Mouse (Mus musculus) stomach, postnatal 0 days (tissue): Measurements from ENCODE around the gene Fbxw9. TPM values are rescaled to one million over a fixed set of nuclear protein-coding genes. Genes with fewer than 3 reads are reported as not detected.

Experiments used
- ATAC-seq: fragments of 200-750 bp; cut with Nextera tagmentation; 2 replicates; pipeline ENCODE4 v1.8.0; 2017; ENCODE audit not compliant: low FRiP score, low TSS enrichment
- DNase-seq: peaks from one replicate; pipeline ENCODE4 v3.0.0-alpha.2; 2016; ENCODE audit warnings: low spot score
- H3K27ac ChIP-seq: fragments of 300-500 bp; sonication (generic); replicated peaks from 2 replicates; pipeline ENCODE4 v1.5.1; 2014; ENCODE audit warnings: mild to moderate bottlenecking, control low read depth
- H3K27me3 ChIP-seq: fragments of 300-500 bp; sonication (generic); 2 replicates; pipeline ENCODE4 v1.6.1; 2014; ENCODE audit warnings: low read length; ENCODE audit not compliant: control insufficient read depth, insufficient read depth
- H3K36me3 ChIP-seq: fragments of 300-500 bp; sonication (generic); 2 replicates; pipeline ENCODE4 v1.6.1; 2014; ENCODE audit warnings: low read length, mixed read lengths; ENCODE audit not compliant: control insufficient read depth, insufficient read depth
- H3K4me1 ChIP-seq: fragments of 300-500 bp; sonication (generic); replicated peaks from 2 replicates; pipeline ENCODE4 v1.6.1; 2014; ENCODE audit warnings: antibody characterized with exemption; ENCODE audit not compliant: control insufficient read depth, insufficient read depth
- H3K4me2 ChIP-seq: fragments of 300-500 bp; sonication (generic); replicated peaks from 2 replicates; pipeline ENCODE4 v1.6.1; 2014; ENCODE audit warnings: low read depth, mild to moderate bottlenecking, control low read depth, moderate library complexity
- H3K4me3 ChIP-seq: fragments of 300-500 bp; sonication (generic); 2 replicates; pipeline ENCODE4 v1.5.1; 2014; ENCODE audit warnings: low read depth, low read length, control low read depth
- H3K9ac ChIP-seq: fragments of 300-500 bp; sonication (generic); 2 replicates; pipeline ENCODE4 v1.6.1; 2014; ENCODE audit warnings: mild to moderate bottlenecking, low read length, control low read depth, mixed read lengths
- H3K9me3 ChIP-seq: fragments of 300-500 bp; sonication (generic); 2 replicates; pipeline ENCODE4 v1.6.1; 2016; ENCODE audit warnings: low read length; ENCODE audit not compliant: control insufficient read depth
- CTCF ChIP-seq: IDR thresholded peaks from 2 replicates; pipeline ENCODE4 v1.5.1; 2016; ENCODE audit warnings: antibody characterized with exemption, low read depth, mild to moderate bottlenecking, moderate library complexity
- EP300 ChIP-seq: optimal IDR thresholded peaks from 2 replicates; pipeline ENCODE3; 2016; ENCODE audit warnings: antibody characterized with exemption
- WGBS: fragments of 180-500 bp; shearing (Covaris S2); extraction: QIAGEN DNeasy Blood & Tissue Kit; methylation state at CpG from one replicate; pipeline ENCODE4 v1.1.7; 2014; 5-methylcytosine and 5-hydroxymethylcytosine counted together
- polyA plus RNA-seq: library from polyadenylated mRNA; unstranded; fragments of >200 nt; fragmentation: Nextera tagmentation; extraction: Ambion mirVana; gene quantifications from 2 replicates; pipeline ENCODE4 v1.2.1, GENCODE M21; 2015

The Fbxw9 gene
- polyA plus RNA-seq, 1 experiment from 2014 or later = 25.7 TPM

- Histone ChIP-seq H3K27me3 (no peaks in the 10 kb centered on the region), H3K9me3 (no peaks in the 10 kb centered on the region), H3K27ac (no peak within 1 kb of the TSS), H3K4me1 (0 out of 2 replicates have a peak, but pooled peaks cover 4% of the 10 kb centered on the region), H3K36me3 (no peaks in the 10 kb centered on the region), H3K4me2 (no peak within 1 kb of the TSS), H3K9ac (no peak within 1 kb of the TSS), H3K4me3 (no peak within 1 kb of the TSS)
- TF ChIP-seq CTCF (no peak), EP300 (no peak)
- ATAC-seq = no peak
- no peak for DNase-seq
Measured at GRCm38 (mm10) chr8:85067982-85068381, 8.1 kb downstream of the Fbxw9 start, which contains the start of gene Gm5741. TSS of gene Gm5741 (minus strand) at chr8:85067982.

GRCm38 (mm10) chr8:85071041-85071440, 11.2 kb downstream of the Fbxw9 start:
- ATAC-seq = no peak
- H3K36me3 ChIP-seq = 0 out of 2 replicates have a peak, but pooled peaks cover 11% of the 10 kb centered on the region
- H3K4me3 ChIP-seq = peak overlapping the region; percentile 90
- peak overlapping the region; percentile 68 for H3K4me2 ChIP-seq
- TF ChIP-seq EP300 = no peak
- TF ChIP-seq CTCF = no peak
- no peak for DNase-seq
- no peaks in the 10 kb centered on the region for H3K9me3 ChIP-seq
- H3K9ac ChIP-seq = no peak overlapping the region
- no peaks in the 10 kb centered on the region for H3K27me3 ChIP-seq
- H3K27ac ChIP-seq = peak overlapping the region; percentile 98; the same call in 1 of the 2 replicates
- H3K4me1 ChIP-seq = 0 out of 2 replicates have a peak, but pooled peaks cover 4% of the 10 kb centered on the region
- 79% methylated on average over 5 of the region's 5 CpGs for WGBS

- TF ChIP-seq EP300 (peak; percentile 72), CTCF (peak; percentile 54)
- Histone ChIP-seq H3K9ac (peak within 1 kb of the TSS; percentile 94), H3K27ac (peak within 1 kb of the TSS; percentile 98), H3K36me3 (peaks cover 11% of the 10 kb centered on the region; the same call in 1 of the 2 replicates), H3K4me1 (0 out of 2 replicates have a peak, but pooled peaks cover 4% of the 10 kb centered on the region), H3K9me3 (no peaks in the 10 kb centered on the region), H3K4me2 (peak within 1 kb of the TSS; percentile 68), H3K27me3 (no peaks in the 10 kb centered on the region), H3K4me3 (peak within 1 kb of the TSS; percentile 90)
- DNase-seq (peak; percentile 93), ATAC-seq (peak; percentile 90)
- WGBS = under 1% methylated on average over 67 of the region's 68 CpGs
Measured at GRCm38 (mm10) chr8:85071514-85072281, 11.8 kb downstream of the Fbxw9 start, which contains the start of gene Dhps. TSS of gene Dhps (plus strand) at chr8:85071757.

GRCm38 (mm10) chr8:85072364-85072929, 12.6 kb downstream of the Fbxw9 start:
- 0 out of 2 replicates have a peak, but pooled peaks cover 4% of the 10 kb centered on the region for H3K4me1 ChIP-seq
- H3K27me3 ChIP-seq = no peaks in the 10 kb centered on the region
- H3K4me2 ChIP-seq = peak overlapping the region; percentile 68
- 37% methylated on average over 9 of the region's 9 CpGs for WGBS
- ATAC-seq (no peak; the same call in 1 of the 2 replicates), DNase-seq (no peak)
- H3K9me3 ChIP-seq = no peaks in the 10 kb centered on the region
- TF ChIP-seq CTCF (no peak), EP300 (no peak)
- peaks cover 11% of the 10 kb centered on the region; the same call in 1 of the 2 replicates for H3K36me3 ChIP-seq
- peak overlapping the region; percentile 90 for H3K4me3 ChIP-seq
- H3K9ac ChIP-seq = peak overlapping the region; percentile 94
- H3K27ac ChIP-seq = peak overlapping the region; percentile 98

- Histone ChIP-seq H3K27ac (no peak overlapping the region), H3K9ac (no peak overlapping the region), H3K4me1 (0 out of 2 replicates have a peak, but pooled peaks cover 4% of the 10 kb centered on the region), H3K9me3 (no peaks in the 10 kb centered on the region), H3K27me3 (no peaks in the 10 kb centered on the region), H3K36me3 (peaks cover 11% of the 10 kb centered on the region; the same call in 1 of the 2 replicates), H3K4me2 (no peak overlapping the region), H3K4me3 (no peak overlapping the region)
- TF ChIP-seq CTCF (no peak), EP300 (no peak)
- ATAC-seq = no peak
- no peak for DNase-seq
- WGBS = 92% methylated on average over 15 of the region's 15 CpGs
Measured at GRCm38 (mm10) chr8:85073041-85073612, 13.3 kb downstream of the Fbxw9 start.
